Mouse (Mus musculus): ENCODE data around the gene Havcr2. TPM values are rescaled to one million over a fixed set of nuclear protein-coding genes. Genes with fewer than 3 reads are reported as not detected.

The Havcr2 gene
- polyA plus RNA-seq, 1 experiment, result 3.5 TPM

DNA sequence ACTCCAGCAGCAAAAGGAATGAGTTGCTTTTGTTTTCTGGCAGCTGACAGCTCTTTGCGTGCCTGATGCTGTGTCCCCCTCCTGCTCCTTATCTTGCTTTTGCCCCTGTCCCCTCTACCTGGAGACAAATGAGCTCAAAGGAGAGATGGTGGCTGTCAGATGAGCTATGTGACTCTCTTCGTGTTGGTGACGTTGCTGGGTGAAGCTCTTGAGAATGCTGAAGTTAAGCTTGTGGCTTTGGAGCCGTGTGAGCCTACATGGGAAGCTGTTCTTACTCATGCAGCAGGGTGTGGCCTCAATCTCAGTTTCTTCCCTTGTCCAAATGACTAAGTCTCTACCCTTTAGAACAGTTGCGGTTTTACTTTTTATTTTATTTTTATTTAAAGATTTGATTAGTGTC is 7.2 kb downstream of the Havcr2 start:
- TF ChIP-seq MYOD1 (IDR thresholded peaks at IDR 0.05; ENCODE audit: control insufficient read depth, insufficient read length, low read depth), result no peak
- no peak for TF ChIP-seq MYOG (IDR thresholded peaks at IDR 0.05; ENCODE audit: control insufficient read depth, extremely low read depth, insufficient read length)
- TF ChIP-seq CTCF (IDR thresholded peaks at IDR 0.05; ENCODE audit: control insufficient read depth, insufficient read depth, insufficient read length), result no peak
- Histone ChIP-seq H3K79me3 (ENCODE audit: low read depth) (no peaks in the 10 kb centered on the region), H3K27me3 (ENCODE audit: control insufficient read depth, insufficient read depth, insufficient read length) (no peaks in the 10 kb centered on the region), H3K79me2 (ENCODE audit: control insufficient read depth, insufficient read depth) (no peaks in the 10 kb centered on the region), H3ac (ENCODE audit: control insufficient read depth, insufficient read length, low read depth) (no peak overlapping the region), H3K4me3 (ENCODE audit: insufficient read depth, poor library complexity, severe bottlenecking) (no peak overlapping the region), H3K36me3 (ENCODE audit: control insufficient read depth, insufficient read depth) (no peaks in the 10 kb centered on the region)

DNA sequence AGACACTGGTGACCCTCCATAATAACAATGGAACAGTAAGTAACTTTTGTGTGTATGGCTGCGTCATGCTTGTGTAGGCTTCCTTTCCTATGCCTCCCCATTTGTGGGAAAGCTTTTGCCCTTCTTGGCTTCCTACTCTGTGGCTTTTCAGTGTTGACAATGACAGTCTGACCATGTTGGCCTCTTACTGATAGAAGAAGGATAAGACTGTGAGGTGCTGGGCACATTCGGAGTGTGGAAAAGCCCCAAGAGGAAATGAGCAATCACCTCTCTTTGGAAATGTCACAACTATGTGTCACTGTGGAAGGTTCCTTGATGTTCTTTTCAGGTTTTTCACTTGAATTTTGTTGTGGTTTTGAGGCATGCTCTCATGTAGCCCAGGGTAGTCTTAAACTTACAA is 12.1 kb downstream of the Havcr2 start:
- no peak overlapping the region for H3K4me3 ChIP-seq (ENCODE audit: insufficient read depth, poor library complexity, severe bottlenecking)
- H3K36me3 ChIP-seq (ENCODE audit: control insufficient read depth, insufficient read depth), result no peaks in the 10 kb centered on the region
- no peaks in the 10 kb centered on the region for H3K27me3 ChIP-seq (ENCODE audit: control insufficient read depth, insufficient read depth, insufficient read length)
- TF ChIP-seq USF1 (IDR thresholded peaks at IDR 0.05; ENCODE audit: low read depth) (no peak), CEBPB (IDR thresholded peaks at IDR 0.05; ENCODE audit: low read depth) (no peak), MYOG (IDR thresholded peaks at IDR 0.05; ENCODE audit: control insufficient read depth, extremely low read depth, insufficient read length) (no peak), FOSL1 (IDR thresholded peaks at IDR 0.05; ENCODE audit: insufficient read depth, low read length, poor library complexity, severe bottlenecking) (no peak), MAX (IDR thresholded peaks at IDR 0.05) (no peak), CTCF (IDR thresholded peaks at IDR 0.05; ENCODE audit: control insufficient read depth, insufficient read depth, insufficient read length) (no peak), MYOD1 (IDR thresholded peaks at IDR 0.05; ENCODE audit: control insufficient read depth, insufficient read length, low read depth) (no peak)
- no peak overlapping the region for H3ac ChIP-seq (ENCODE audit: control insufficient read depth, insufficient read length, low read depth)
- H3K79me2 ChIP-seq (ENCODE audit: control insufficient read depth, insufficient read depth), result no peaks in the 10 kb centered on the region
- no peaks in the 10 kb centered on the region for H3K79me3 ChIP-seq (ENCODE audit: low read depth)

DNA sequence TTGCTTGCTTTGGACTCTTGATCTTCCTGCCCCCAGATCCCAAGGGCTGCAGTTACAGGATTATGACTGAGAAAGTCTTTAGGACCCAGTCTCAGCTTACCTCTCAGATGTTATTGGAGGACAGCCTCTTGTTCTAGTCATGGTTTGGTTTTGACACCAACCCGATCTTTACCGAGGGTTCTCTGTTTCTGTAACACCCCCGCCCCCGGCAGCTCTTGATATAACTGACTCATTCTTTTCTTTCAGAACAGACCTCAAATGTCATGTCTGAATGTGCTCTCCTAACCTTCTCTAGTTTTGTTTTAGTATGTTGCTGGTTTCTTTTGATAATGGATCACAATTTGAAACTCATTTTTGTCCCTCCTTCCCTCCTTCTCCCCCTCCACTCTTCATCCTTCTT is 19.5 kb downstream of the Havcr2 start:
- Histone ChIP-seq H3K79me2 (ENCODE audit: control insufficient read depth, insufficient read depth) (no peaks in the 10 kb centered on the region), H3ac (ENCODE audit: control insufficient read depth, insufficient read length, low read depth) (no peak overlapping the region), H3K36me3 (ENCODE audit: control insufficient read depth, insufficient read depth) (peaks cover 3% of the 10 kb centered on the region), H3K27me3 (ENCODE audit: control insufficient read depth, insufficient read depth, insufficient read length) (no peaks in the 10 kb centered on the region), H3K79me3 (ENCODE audit: low read depth) (no peaks in the 10 kb centered on the region), H3K4me3 (ENCODE audit: insufficient read depth, poor library complexity, severe bottlenecking) (no peak overlapping the region)
- no peak for TF ChIP-seq FOSL1 (IDR thresholded peaks at IDR 0.05; ENCODE audit: insufficient read depth, low read length, poor library complexity, severe bottlenecking)
- no peak for TF ChIP-seq MYOG (IDR thresholded peaks at IDR 0.05; ENCODE audit: control insufficient read depth, extremely low read depth, insufficient read length)
- no peak for TF ChIP-seq USF1 (IDR thresholded peaks at IDR 0.05; ENCODE audit: low read depth)
- no peak for TF ChIP-seq CTCF (IDR thresholded peaks at IDR 0.05; ENCODE audit: control insufficient read depth, insufficient read depth, insufficient read length)
- no peak for TF ChIP-seq MYOD1 (IDR thresholded peaks at IDR 0.05; ENCODE audit: control insufficient read depth, insufficient read length, low read depth)
- TF ChIP-seq CEBPB (IDR thresholded peaks at IDR 0.05; ENCODE audit: low read depth), result no peak
- no peak for TF ChIP-seq MAX (IDR thresholded peaks at IDR 0.05)

DNA sequence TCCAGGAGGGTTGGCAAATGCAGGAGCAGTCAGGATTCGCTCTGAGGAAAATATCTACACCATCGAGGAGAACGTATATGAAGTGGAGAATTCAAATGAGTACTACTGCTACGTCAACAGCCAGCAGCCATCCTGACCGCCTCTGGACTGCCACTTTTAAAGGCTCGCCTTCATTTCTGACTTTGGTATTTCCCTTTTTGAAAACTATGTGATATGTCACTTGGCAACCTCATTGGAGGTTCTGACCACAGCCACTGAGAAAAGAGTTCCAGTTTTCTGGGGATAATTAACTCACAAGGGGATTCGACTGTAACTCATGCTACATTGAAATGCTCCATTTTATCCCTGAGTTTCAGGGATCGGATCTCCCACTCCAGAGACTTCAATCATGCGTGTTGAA is 24.6 kb downstream of the Havcr2 start:
- no peaks in the 10 kb centered on the region for H3K79me3 ChIP-seq (ENCODE audit: low read depth)
- no peaks in the 10 kb centered on the region for H3K27me3 ChIP-seq (ENCODE audit: control insufficient read depth, insufficient read depth, insufficient read length)
- no peak overlapping the region for H3K4me3 ChIP-seq (ENCODE audit: insufficient read depth, poor library complexity, severe bottlenecking)
- H3K36me3 ChIP-seq (ENCODE audit: control insufficient read depth, insufficient read depth), result peaks cover 3% of the 10 kb centered on the region
- no peaks in the 10 kb centered on the region for H3K79me2 ChIP-seq (ENCODE audit: control insufficient read depth, insufficient read depth)
- no peak overlapping the region for H3ac ChIP-seq (ENCODE audit: control insufficient read depth, insufficient read length, low read depth)
- no peak for TF ChIP-seq CEBPB (IDR thresholded peaks at IDR 0.05; ENCODE audit: low read depth)
- no peak for TF ChIP-seq MAX (IDR thresholded peaks at IDR 0.05)

DNA sequence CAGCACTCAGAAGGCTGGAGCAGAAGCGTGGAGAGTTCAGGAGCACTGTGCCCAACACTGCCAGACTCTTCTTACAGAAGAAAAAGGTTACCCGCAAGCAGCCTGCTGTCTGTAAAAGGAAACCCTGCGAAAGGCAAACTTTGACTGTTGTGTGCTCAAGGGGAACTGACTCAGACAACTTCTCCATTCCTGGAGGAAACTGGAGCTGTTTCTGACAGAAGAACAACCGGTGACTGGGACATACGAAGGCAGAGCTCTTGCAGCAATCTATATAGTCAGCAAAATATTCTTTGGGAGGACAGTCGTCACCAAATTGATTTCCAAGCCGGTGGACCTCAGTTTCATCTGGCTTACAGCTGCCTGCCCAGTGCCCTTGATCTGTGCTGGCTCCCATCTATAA is 25.8 kb downstream of the Havcr2 start:
- H3K79me2 ChIP-seq (ENCODE audit: control insufficient read depth, insufficient read depth), result no peaks in the 10 kb centered on the region
- H3K4me3 ChIP-seq (ENCODE audit: insufficient read depth, poor library complexity, severe bottlenecking), result no peak overlapping the region
- no peaks in the 10 kb centered on the region for H3K79me3 ChIP-seq (ENCODE audit: low read depth)
- no peak for TF ChIP-seq CTCF (IDR thresholded peaks at IDR 0.05; ENCODE audit: control insufficient read depth, insufficient read depth, insufficient read length)
- no peak for TF ChIP-seq CEBPB (IDR thresholded peaks at IDR 0.05; ENCODE audit: low read depth)
- no peak for TF ChIP-seq MYOD1 (IDR thresholded peaks at IDR 0.05; ENCODE audit: control insufficient read depth, insufficient read length, low read depth)
- no peak for TF ChIP-seq MAX (IDR thresholded peaks at IDR 0.05)
- TF ChIP-seq FOSL1 (IDR thresholded peaks at IDR 0.05; ENCODE audit: insufficient read depth, low read length, poor library complexity, severe bottlenecking), result no peak
- TF ChIP-seq USF1 (IDR thresholded peaks at IDR 0.05; ENCODE audit: low read depth), result no peak
- no peak for TF ChIP-seq MYOG (IDR thresholded peaks at IDR 0.05; ENCODE audit: control insufficient read depth, extremely low read depth, insufficient read length)
- no peaks in the 10 kb centered on the region for H3K27me3 ChIP-seq (ENCODE audit: control insufficient read depth, insufficient read depth, insufficient read length)
- H3ac ChIP-seq (ENCODE audit: control insufficient read depth, insufficient read length, low read depth), result no peak overlapping the region
- H3K36me3 ChIP-seq (ENCODE audit: control insufficient read depth, insufficient read depth), result peaks cover 3% of the 10 kb centered on the region

DNA sequence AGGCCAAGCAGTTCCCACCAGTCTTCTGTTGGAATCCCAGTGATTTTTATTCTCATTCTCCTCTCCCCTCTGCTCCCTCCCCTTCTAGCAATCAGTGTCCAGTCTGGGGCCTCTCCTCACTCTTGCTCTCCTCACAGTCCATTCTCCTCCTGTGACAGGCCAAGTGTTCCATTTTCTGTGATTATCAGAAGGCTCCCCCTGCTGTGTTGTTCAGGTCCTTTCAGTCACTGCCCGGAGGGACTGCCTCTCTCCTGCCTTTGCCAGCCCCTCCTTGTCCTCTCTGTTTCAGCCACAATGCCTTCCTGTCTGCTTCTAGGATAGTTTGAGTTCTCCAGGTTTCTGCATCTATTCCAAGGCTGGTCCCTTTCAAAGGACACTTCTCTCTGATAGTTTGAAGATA is 33.5 kb downstream of the Havcr2 start:
- Histone ChIP-seq H3K36me3 (ENCODE audit: control insufficient read depth, insufficient read depth) (no peaks in the 10 kb centered on the region), H3ac (ENCODE audit: control insufficient read depth, insufficient read length, low read depth) (no peak overlapping the region), H3K79me3 (ENCODE audit: low read depth) (no peaks in the 10 kb centered on the region), H3K27me3 (ENCODE audit: control insufficient read depth, insufficient read depth, insufficient read length) (no peaks in the 10 kb centered on the region), H3K79me2 (ENCODE audit: control insufficient read depth, insufficient read depth) (no peaks in the 10 kb centered on the region), H3K4me3 (ENCODE audit: insufficient read depth, poor library complexity, severe bottlenecking) (no peak overlapping the region)
- TF ChIP-seq MAX (IDR thresholded peaks at IDR 0.05) (no peak), MYOG (IDR thresholded peaks at IDR 0.05; ENCODE audit: control insufficient read depth, extremely low read depth, insufficient read length) (no peak), USF1 (IDR thresholded peaks at IDR 0.05; ENCODE audit: low read depth) (no peak), CEBPB (IDR thresholded peaks at IDR 0.05; ENCODE audit: low read depth) (no peak), FOSL1 (IDR thresholded peaks at IDR 0.05; ENCODE audit: insufficient read depth, low read length, poor library complexity, severe bottlenecking) (no peak), CTCF (IDR thresholded peaks at IDR 0.05; ENCODE audit: control insufficient read depth, insufficient read depth, insufficient read length) (no peak), MYOD1 (IDR thresholded peaks at IDR 0.05; ENCODE audit: control insufficient read depth, insufficient read length, low read depth) (no peak)

Measured in C2C12 (cell line).